ENCODE assay signal across 9 mouse cellular contexts in the genomic region with DNA sequence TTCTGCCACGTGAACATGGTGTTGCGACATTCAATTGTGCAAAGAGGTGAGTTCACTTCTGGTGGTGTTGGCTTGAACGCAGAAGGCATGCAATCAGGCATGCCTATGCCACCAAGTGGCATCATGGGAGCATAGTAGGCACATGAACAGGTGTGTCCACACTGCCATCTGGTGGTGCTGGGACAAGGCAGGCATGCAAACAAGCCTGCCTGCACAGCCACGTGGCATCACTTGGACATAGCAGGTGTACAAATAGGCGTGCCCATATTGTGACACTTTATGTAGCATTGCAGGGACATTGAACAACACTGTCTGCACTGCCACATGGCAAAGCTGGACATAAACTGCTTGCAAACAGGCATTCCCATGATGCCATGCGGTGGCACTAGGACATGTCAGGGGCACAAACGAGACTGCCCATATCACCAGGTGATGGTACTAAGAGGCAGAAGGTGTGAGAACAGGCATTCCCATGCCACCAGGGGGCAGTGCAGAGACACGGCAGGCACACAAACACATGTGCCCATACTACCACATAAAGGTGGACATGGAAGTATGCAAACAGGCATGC. TPM values are rescaled to one million over a fixed set of nuclear protein-coding genes. Genes with fewer than 3 reads are reported as not detected.
DNase-seq lines count a peak whose midpoint lies in the region; ATAC-seq and TF ChIP-seq lines count a peak whose summit lies in the region.
"Had no signal": no experiment of that assay in that cellular context is flagged by ENCODE, and none has a peak within 500 bp of the region (broad histone marks: within the 10 kb centered on the region; RNA-seq: fewer than 3 reads in every experiment).

No protein-coding gene starts in this region.

- no peak overlapping the region for H3K27ac ChIP-seq in forebrain, embryonic 10.5 days
- H3K27ac ChIP-seq in forebrain, embryonic 12.5 days: no peak overlapping the region
- no peak overlapping the region for H3K27ac ChIP-seq in embryonic facial prominence, embryonic 14.5 days (replicated peaks; ENCODE audit: low read depth, low read length)
- no peak overlapping the region for H3K27ac ChIP-seq in hindbrain, postnatal 0 days
- H3K27ac ChIP-seq in midbrain, embryonic 11.5 days (ENCODE audit: low read depth, low read length): no peak overlapping the region
- H3K27ac ChIP-seq in small intestine, adult 2 months (ENCODE audit: insufficient read depth, low read depth, low read length): no peak overlapping the region
- H3K27ac ChIP-seq: limb, embryonic 15.5 days had no signal

- no peak overlapping the region for H3K4me2 ChIP-seq in forebrain, embryonic 12.5 days
- no peak overlapping the region for H3K4me2 ChIP-seq in embryonic facial prominence, embryonic 14.5 days (ENCODE audit: low read depth, low read length)
- H3K4me2 ChIP-seq in hindbrain, postnatal 0 days (ENCODE audit: low read depth, low read length): no peak overlapping the region
- H3K4me2 ChIP-seq in midbrain, embryonic 11.5 days: no peak overlapping the region
- H3K4me2 ChIP-seq: limb, embryonic 15.5 days had no signal

- H3K36me3 ChIP-seq in forebrain, embryonic 10.5 days (replicated peaks): no peaks in the 10 kb centered on the region
- H3K36me3 ChIP-seq in forebrain, embryonic 12.5 days (replicated peaks): no peaks in the 10 kb centered on the region
- H3K36me3 ChIP-seq in embryonic facial prominence, embryonic 14.5 days (ENCODE audit: control insufficient read depth, insufficient read depth, low read length): no peaks in the 10 kb centered on the region
- no peaks in the 10 kb centered on the region for H3K36me3 ChIP-seq in hindbrain, postnatal 0 days (ENCODE audit: insufficient read depth, low read length)
- no peaks in the 10 kb centered on the region for H3K36me3 ChIP-seq in midbrain, embryonic 11.5 days (ENCODE audit: control insufficient read depth, insufficient read depth, low read length)
- no peaks in the 10 kb centered on the region for H3K36me3 ChIP-seq in small intestine, adult 2 months (ENCODE audit: control insufficient read depth, insufficient read depth, low read length)
- H3K36me3 ChIP-seq: limb, embryonic 15.5 days had no signal

- H3K9ac ChIP-seq in forebrain, embryonic 12.5 days: no peak overlapping the region
- no peak overlapping the region for H3K9ac ChIP-seq in embryonic facial prominence, embryonic 14.5 days (ENCODE audit: low read depth, low read length)
- no peak overlapping the region for H3K9ac ChIP-seq in hindbrain, postnatal 0 days (replicated peaks; ENCODE audit: low read length)
- no peak overlapping the region for H3K9ac ChIP-seq in midbrain, embryonic 11.5 days (ENCODE audit: low read length)
- H3K9ac ChIP-seq: limb, embryonic 15.5 days had no signal

- intact Hi-C loops in left cerebral cortex, postnatal 14 days (cut with DNase I): loop anchor here (5.0 kb wide), 1 partner anchor 572 kb away; no protein-coding TSS in a partner anchor

- H3K4me1 ChIP-seq in forebrain, embryonic 10.5 days: no peaks in the 10 kb centered on the region
- H3K4me1 ChIP-seq in forebrain, embryonic 12.5 days: no peaks in the 10 kb centered on the region
- no peaks in the 10 kb centered on the region for H3K4me1 ChIP-seq in embryonic facial prominence, embryonic 14.5 days (ENCODE audit: control insufficient read depth, insufficient read depth, low read length)
- H3K4me1 ChIP-seq in hindbrain, postnatal 0 days (ENCODE audit: insufficient read depth, low read length): no peaks in the 10 kb centered on the region
- no peaks in the 10 kb centered on the region for H3K4me1 ChIP-seq in midbrain, embryonic 11.5 days (ENCODE audit: control insufficient read depth, insufficient read depth, low read length)
- H3K4me1 ChIP-seq in small intestine, adult 2 months (ENCODE audit: control insufficient read depth, insufficient read depth, insufficient read length, low read length): peaks cover 19% of the 10 kb centered on the region

- TF ChIP-seq POLR2A in small intestine, adult 2 months (IDR thresholded peaks at IDR 0.05; ENCODE audit: low read depth, low read length): no peak

- H3K4me3 ChIP-seq in forebrain, embryonic 10.5 days: no peak overlapping the region
- no peak overlapping the region for H3K4me3 ChIP-seq in forebrain, embryonic 12.5 days (replicated peaks)
- H3K4me3 ChIP-seq in embryonic facial prominence, embryonic 14.5 days (ENCODE audit: low read depth, low read length): no peak overlapping the region
- H3K4me3 ChIP-seq in hindbrain, postnatal 0 days (ENCODE audit: low read length): no peak overlapping the region
- no peak overlapping the region for H3K4me3 ChIP-seq in midbrain, embryonic 11.5 days (ENCODE audit: low read depth, low read length)
- H3K4me3 ChIP-seq in small intestine, adult 2 months (ENCODE audit: low read depth, low read length): no peak overlapping the region
- H3K4me3 ChIP-seq: limb, embryonic 15.5 days had no signal

- ATAC-seq in forebrain, embryonic 12.5 days (ENCODE audit: low FRiP score): no peak; the same call in 1 of the 2 replicates
- ATAC-seq in embryonic facial prominence, embryonic 14.5 days (ENCODE audit: low read depth): 0 out of 2 replicates have a peak, but pooled peaks have one; percentile 24
- ATAC-seq in hindbrain, postnatal 0 days: peak; percentile 60
- ATAC-seq in midbrain, embryonic 11.5 days (ENCODE audit: low FRiP score): peak; percentile 31; the same call in 1 of the 2 replicates

- H3K27me3 ChIP-seq in forebrain, embryonic 10.5 days (ENCODE audit: poor library complexity, severe bottlenecking): no peaks in the 10 kb centered on the region
- H3K27me3 ChIP-seq in forebrain, embryonic 12.5 days: peaks cover 7% of the 10 kb centered on the region; the same call in 1 of the 2 replicates
- no peaks in the 10 kb centered on the region for H3K27me3 ChIP-seq in embryonic facial prominence, embryonic 14.5 days (replicated peaks; ENCODE audit: control insufficient read depth, insufficient read depth, low read length)
- no peaks in the 10 kb centered on the region for H3K27me3 ChIP-seq in hindbrain, postnatal 0 days (ENCODE audit: insufficient read depth, low read length)
- no peaks in the 10 kb centered on the region for H3K27me3 ChIP-seq in midbrain, embryonic 11.5 days (ENCODE audit: control insufficient read depth, insufficient read depth, low read length)
- no peaks in the 10 kb centered on the region for H3K27me3 ChIP-seq in small intestine, adult 2 months (ENCODE audit: control insufficient read depth, insufficient read depth, low read length)
- H3K27me3 ChIP-seq: limb, embryonic 15.5 days had no signal

- TF ChIP-seq CTCF in hindbrain, postnatal 0 days (IDR thresholded peaks at IDR 0.05; ENCODE audit: low read depth): peak; percentile 91
- peak; percentile 65; the same call in 1 of the 2 replicates for TF ChIP-seq CTCF in small intestine, adult 2 months (IDR thresholded peaks at IDR 0.05; ENCODE audit: extremely low read depth, insufficient read length, insufficient replicate concordance, low read depth, low read length)

- no peaks in the 10 kb centered on the region for H3K9me3 ChIP-seq in forebrain, embryonic 10.5 days
- H3K9me3 ChIP-seq in forebrain, embryonic 12.5 days: no peaks in the 10 kb centered on the region
- H3K9me3 ChIP-seq in embryonic facial prominence, embryonic 14.5 days (ENCODE audit: control insufficient read depth, low read length): no peaks in the 10 kb centered on the region
- H3K9me3 ChIP-seq in hindbrain, postnatal 0 days (ENCODE audit: low read length): no peaks in the 10 kb centered on the region
- H3K9me3 ChIP-seq in midbrain, embryonic 11.5 days (ENCODE audit: control insufficient read depth, low read length): no peaks in the 10 kb centered on the region
- H3K9me3 ChIP-seq: limb, embryonic 15.5 days had no signal

- WGBS in forebrain, embryonic 10.5 days: 76% methylated on average over 8 of the region's 8 CpGs
- 71% methylated on average over 8 of the region's 8 CpGs for WGBS in forebrain, embryonic 12.5 days
- WGBS in embryonic facial prominence, embryonic 14.5 days: 58% methylated on average over 8 of the region's 8 CpGs
- 59% methylated on average over 8 of the region's 8 CpGs for WGBS in hindbrain, postnatal 0 days
- WGBS in midbrain, embryonic 11.5 days: 71% methylated on average over 8 of the region's 8 CpGs
- WGBS in small intestine, adult 2 months: 23% methylated on average over 8 of the region's 8 CpGs

- peak; percentile 64 for DNase-seq in forebrain, embryonic 10.5 days (ENCODE audit: extremely low spot score, low spot score)
- peak; percentile 79 for DNase-seq in adrenal gland, postnatal 14 days
- DNase-seq in embryonic facial prominence, embryonic 14.5 days (ENCODE audit: low spot score): peak; percentile 63
- peak; percentile 85 for DNase-seq in hindbrain, postnatal 0 days (ENCODE audit: low spot score)
- DNase-seq in left cerebral cortex, postnatal 14 days (ENCODE audit: low spot score in 2 of 2): peak; percentile 72 to 79
- peak; percentile 93 for DNase-seq in midbrain, embryonic 11.5 days (ENCODE audit: low spot score, missing footprints)

RNA-seq across cellular contexts. Expression of a gene that starts 27.8 kb away (rescaled TPM):
- 42.0 and 52.5 TPM in 2 replicates for polyA plus RNA-seq in forebrain, embryonic 10.5 days (2016; fragmentation: Nextera tagmentation; extraction: Ambion mirVana)
- 33.4 and 33.6 TPM in 2 replicates for polyA plus RNA-seq in forebrain, embryonic 12.5 days (2016; fragmentation: Nextera tagmentation; extraction: Ambion mirVana)
- 25.8 and 37.1 TPM in 2 replicates for total RNA-seq in adrenal gland, postnatal 14 days (2021)
- polyA plus RNA-seq in embryonic facial prominence, embryonic 14.5 days (2014; fragmentation: Nextera tagmentation; extraction: Ambion mirVana): 120 and 121 TPM in 2 replicates
- total RNA-seq in hindbrain, postnatal 0 days (2014; rRNA removed): 17.6 and 18.3 TPM in 2 replicates
- 12.7 and 13.3 TPM in 2 replicates for polyA plus RNA-seq in hindbrain, postnatal 0 days (2015; fragmentation: Nextera tagmentation; extraction: Ambion mirVana)
- 10 to 100 TPM; 33.9 to 37.1 TPM for total RNA-seq in left cerebral cortex, postnatal 14 days (2021)
- 41.9 and 45.9 TPM in 2 replicates for polyA plus RNA-seq in midbrain, embryonic 11.5 days (2014; fragmentation: Nextera tagmentation; extraction: Ambion mirVana)
- 1.2 and 1.7 TPM in 2 replicates for polyA plus RNA-seq in small intestine, adult 2 months (2012; rRNA removed)
